Mouse (Mus musculus) embryonic facial prominence, embryonic 15.5 days (tissue): ENCODE measurements around the gene Ak2. TPM values are rescaled to one million over a fixed set of nuclear protein-coding genes. Genes with fewer than 3 reads are reported as not detected.
A peak's percentile ranks its signal among the peaks of the same experiment; 100 is the strongest.

Experiments used
- ATAC-seq: fragments of 200-750 bp; cut with Nextera tagmentation; 2 replicates; pipeline ENCODE4 v1.8.0; 2017; ENCODE audit warnings: low read depth, moderate TSS enrichment; ENCODE audit not compliant: insufficient number of reproducible peaks, low FRiP score, low TSS enrichment
- H3K27ac ChIP-seq: fragments of 300-500 bp; sonication (generic); replicated peaks from 2 replicates; pipeline ENCODE4 v1.5.1; 2015; ENCODE audit warnings: mild to moderate bottlenecking, inconsistent platforms
- H3K27me3 ChIP-seq: fragments of 300-500 bp; sonication (generic); 2 replicates; pipeline ENCODE4 v1.6.1; 2015; ENCODE audit warnings: inconsistent platforms
- H3K36me3 ChIP-seq: fragments of 300-500 bp; sonication (generic); 2 replicates; pipeline ENCODE4 v1.6.1; 2015; ENCODE audit warnings: mild to moderate bottlenecking, inconsistent platforms
- H3K4me1 ChIP-seq: fragments of 300-500 bp; sonication (generic); 2 replicates; pipeline ENCODE4 v1.6.1; 2015; ENCODE audit warnings: inconsistent platforms
- H3K4me2 ChIP-seq: fragments of 300-500 bp; sonication (generic); replicated peaks from 2 replicates; pipeline ENCODE4 v1.6.1; 2015; ENCODE audit warnings: mild to moderate bottlenecking, inconsistent platforms
- H3K4me3 ChIP-seq: fragments of 300-500 bp; sonication (generic); replicated peaks from 2 replicates; pipeline ENCODE4 v1.5.1; 2015; ENCODE audit warnings: mild to moderate bottlenecking, inconsistent platforms
- H3K9ac ChIP-seq: fragments of 300-500 bp; sonication (generic); 2 replicates; pipeline ENCODE4 v1.6.1; 2015; ENCODE audit warnings: inconsistent platforms
- H3K9me3 ChIP-seq: fragments of 300-500 bp; sonication (generic); replicated peaks from 2 replicates; pipeline ENCODE4 v1.6.1; 2016; ENCODE audit warnings: inconsistent platforms
- WGBS: fragments of 180-500 bp; shearing (Covaris S2); methylation state at CpG from one replicate; pipeline ENCODE4 v1.1.7; 2015; 5-methylcytosine and 5-hydroxymethylcytosine counted together
- polyA plus RNA-seq: library from polyadenylated mRNA; unstranded; fragments of >200 nt; fragmentation: Nextera tagmentation; extraction: Ambion mirVana; gene quantifications from 2 replicates; pipeline ENCODE4 v1.2.1, GENCODE M21; 2015

Ak2 gene
- polyA plus RNA-seq, 1 experiment from 2014 or later, result 196 TPM

DNA sequence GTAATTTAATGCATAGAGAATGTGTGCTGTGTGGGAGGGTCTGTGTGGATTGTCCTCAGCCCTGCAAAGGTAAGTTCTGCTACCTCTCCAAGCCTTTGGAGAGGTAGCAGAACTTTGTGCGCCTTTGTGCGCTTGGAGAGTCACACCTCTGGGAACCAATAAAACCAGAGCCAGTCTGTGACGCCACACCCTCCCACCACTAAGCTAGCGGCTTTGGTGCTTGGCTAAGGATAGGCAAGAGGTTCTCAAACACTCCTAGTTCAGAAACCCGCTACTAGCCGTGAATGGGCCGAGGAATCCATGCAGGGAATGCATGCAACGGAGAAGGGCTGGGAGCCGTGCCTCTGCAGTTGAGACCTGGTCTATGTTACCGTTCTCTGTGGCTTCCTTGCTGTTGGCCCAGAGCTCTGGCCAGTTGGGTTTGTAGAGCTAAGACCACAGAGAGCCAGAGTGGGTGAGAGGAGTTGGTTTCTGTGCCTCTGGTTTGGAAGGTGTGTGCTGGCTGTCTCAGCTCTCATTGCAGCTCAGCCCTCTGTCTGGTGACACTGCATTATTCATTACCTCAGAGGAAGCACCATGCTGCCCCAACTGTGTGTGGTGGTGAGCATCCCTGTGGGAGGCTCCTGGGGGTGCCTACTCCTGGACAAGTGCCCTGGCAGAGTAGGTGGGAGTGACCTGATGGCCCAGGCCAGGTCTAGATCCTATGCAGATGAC, 21.6 kb downstream of the Ak2 start:
- ATAC-seq, result no peak
- Histone ChIP-seq H3K27ac (no peak overlapping the region), H3K27me3 (no peaks in the 10 kb centered on the region), H3K4me1 (peaks cover 22% of the 10 kb centered on the region), H3K4me3 (no peak overlapping the region), H3K9ac (no peak overlapping the region), H3K9me3 (no peaks in the 10 kb centered on the region), H3K36me3 (peaks cover 25% of the 10 kb centered on the region), H3K4me2 (no peak overlapping the region)
- WGBS, result 60% methylated on average over 10 of the region's 10 CpGs

DNA sequence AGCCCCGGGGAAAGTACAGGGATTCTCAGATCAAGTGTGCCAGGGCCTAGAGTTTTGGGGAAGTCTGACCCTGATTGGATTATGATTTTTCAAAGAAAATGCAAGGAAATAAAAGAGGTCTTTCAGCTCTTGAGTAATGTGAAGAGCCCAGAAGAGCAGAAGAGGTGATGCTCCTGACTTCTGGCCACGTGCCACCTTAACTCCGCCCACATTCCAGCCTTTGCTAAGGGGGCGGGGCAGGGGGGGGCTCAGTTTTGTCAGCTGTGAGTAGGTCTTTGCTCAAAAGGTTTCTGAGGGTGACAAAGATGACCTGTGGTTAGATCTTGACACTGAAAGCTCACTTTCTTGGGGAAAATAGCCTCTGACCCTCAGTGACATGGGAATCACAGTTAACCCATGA, 24.6 kb downstream of the Ak2 start:
- no peak for ATAC-seq
- Histone ChIP-seq H3K4me3 (no peak overlapping the region), H3K36me3 (0 out of 2 replicates have a peak, but pooled peaks cover under 1% of the 10 kb centered on the region), H3K4me2 (0 out of 2 replicates have a peak overlapping the region, but pooled peaks have one; percentile 22), H3K9me3 (no peaks in the 10 kb centered on the region), H3K27ac (peak overlapping the region; percentile 65), H3K27me3 (no peaks in the 10 kb centered on the region), H3K9ac (no peak overlapping the region; the same call in 1 of the 2 replicates), H3K4me1 (peaks cover 31% of the 10 kb centered on the region)
- WGBS, result 22% methylated on average over 4 of the region's 4 CpGs

DNA sequence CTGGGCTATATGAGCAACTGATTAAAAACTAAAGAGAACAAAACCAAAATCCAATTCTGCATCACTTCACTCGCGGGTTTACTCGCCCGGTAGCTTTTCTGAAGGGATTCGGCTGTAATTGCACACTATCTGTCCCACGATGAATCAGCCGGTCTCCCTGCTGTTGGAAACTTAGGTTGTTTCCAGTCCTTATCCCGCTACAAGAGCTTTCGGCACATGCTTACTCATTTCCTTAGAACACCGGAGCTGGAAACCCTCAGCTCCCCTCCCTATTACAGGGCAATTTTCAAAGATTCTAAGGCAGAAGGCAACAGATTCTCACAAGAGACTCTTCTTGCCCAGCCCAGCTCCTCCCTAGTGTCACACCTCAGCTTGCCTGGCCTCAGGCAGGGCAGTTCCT, 25.4 kb downstream of the Ak2 start:
- H3K36me3 ChIP-seq, result no peaks in the 10 kb centered on the region
- ATAC-seq, result no peak
- H3K27me3 ChIP-seq, result no peaks in the 10 kb centered on the region
- H3K4me2 ChIP-seq, result no peak overlapping the region
- H3K27ac ChIP-seq, result no peak overlapping the region
- H3K9me3 ChIP-seq, result no peaks in the 10 kb centered on the region
- 73% methylated on average over 10 of the region's 10 CpGs for WGBS
- no peak overlapping the region for H3K4me3 ChIP-seq
- H3K4me1 ChIP-seq, result peaks cover 31% of the 10 kb centered on the region
- H3K9ac ChIP-seq, result no peak overlapping the region

DNA sequence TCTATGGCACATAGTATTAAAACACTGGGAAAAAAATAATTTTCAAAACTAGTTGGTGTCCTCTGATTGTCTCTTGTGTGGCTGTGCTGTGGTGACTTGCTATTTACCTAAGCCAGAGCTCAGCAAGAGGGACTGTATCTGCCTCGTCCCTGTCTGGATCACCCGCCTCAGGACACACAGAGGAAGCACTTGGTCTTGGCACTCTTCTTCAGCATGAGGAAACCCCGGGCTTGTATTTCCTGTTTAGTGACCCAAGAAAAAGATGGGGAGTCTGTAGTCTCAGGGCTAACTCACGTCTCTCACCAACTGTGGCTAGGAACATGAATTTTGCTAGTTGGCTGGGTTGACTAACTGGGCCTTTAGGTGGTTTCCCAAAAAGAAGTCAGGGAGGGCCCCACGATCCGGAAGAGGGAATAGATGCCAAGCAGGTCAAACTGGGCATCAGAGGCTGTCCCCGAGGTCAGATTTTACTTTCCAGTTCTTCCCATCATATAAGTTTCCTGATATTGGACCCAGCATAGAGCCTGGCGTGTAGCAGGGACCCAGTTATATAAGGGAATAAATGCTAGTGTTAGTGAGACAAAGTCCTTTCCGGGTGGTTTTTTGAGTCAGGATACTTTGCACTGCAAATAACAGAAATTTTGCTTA, 27.2 kb downstream of the Ak2 start:
- no peak overlapping the region for H3K4me3 ChIP-seq
- no peak overlapping the region for H3K4me2 ChIP-seq
- H3K4me1 ChIP-seq, result peaks cover 24% of the 10 kb centered on the region
- H3K36me3 ChIP-seq, result no peaks in the 10 kb centered on the region
- ATAC-seq, result no peak
- no peak overlapping the region for H3K27ac ChIP-seq
- no peaks in the 10 kb centered on the region for H3K27me3 ChIP-seq
- 82% methylated on average over 9 of the region's 9 CpGs for WGBS
- no peak overlapping the region for H3K9ac ChIP-seq
- no peaks in the 10 kb centered on the region for H3K9me3 ChIP-seq

DNA sequence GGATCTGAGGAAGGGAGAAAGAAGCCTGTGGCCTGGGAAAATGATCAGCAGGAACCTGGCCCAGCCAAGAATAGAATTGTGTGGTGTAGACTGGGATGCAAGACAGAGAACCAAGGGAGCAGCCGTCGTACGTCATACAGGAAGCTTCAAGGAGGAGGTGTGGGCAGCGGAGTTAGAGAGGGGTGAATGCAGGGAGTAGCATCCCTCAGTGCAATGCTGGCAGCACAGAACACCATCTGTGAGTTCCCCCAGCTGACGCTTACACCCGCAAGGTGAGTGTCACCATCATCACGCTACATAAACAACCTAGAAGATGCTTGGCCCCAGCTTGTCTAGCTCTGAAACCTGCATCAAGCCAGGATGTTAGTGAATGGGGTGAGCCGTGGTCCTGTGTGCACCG, 28.0 kb downstream of the Ak2 start:
- Histone ChIP-seq H3K9ac (no peak overlapping the region), H3K9me3 (no peaks in the 10 kb centered on the region), H3K27ac (no peak overlapping the region), H3K27me3 (no peaks in the 10 kb centered on the region), H3K36me3 (no peaks in the 10 kb centered on the region), H3K4me2 (no peak overlapping the region), H3K4me3 (no peak overlapping the region), H3K4me1 (peaks cover 25% of the 10 kb centered on the region)
- WGBS, result 77% methylated on average over 9 of the region's 9 CpGs
- ATAC-seq, result no peak

DNA sequence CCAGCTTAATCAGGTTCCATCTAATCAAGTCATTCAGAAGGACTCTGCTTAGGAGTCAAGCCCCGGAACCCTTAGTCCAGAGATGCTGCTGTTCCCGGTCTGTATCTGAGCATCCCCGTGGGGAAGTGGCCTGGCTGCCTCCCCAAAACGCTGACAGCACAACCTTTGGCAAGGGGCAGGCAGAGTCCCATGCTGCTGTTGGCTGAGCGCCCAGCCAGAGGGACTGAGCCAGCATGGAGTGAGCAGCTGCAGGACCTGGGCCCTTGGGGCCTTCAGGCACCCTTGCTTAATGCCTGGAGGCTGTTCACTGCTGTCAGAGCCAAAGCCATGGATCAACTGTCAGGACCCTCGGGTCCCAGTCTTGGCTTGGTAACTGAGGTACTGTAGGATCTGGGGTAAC, 28.7 kb downstream of the Ak2 start:
- peaks cover 27% of the 10 kb centered on the region for H3K4me1 ChIP-seq
- 0 out of 2 replicates have a peak, but pooled peaks have one; percentile 49 for ATAC-seq
- no peak overlapping the region for H3K4me2 ChIP-seq
- H3K27ac ChIP-seq, result no peak overlapping the region
- H3K27me3 ChIP-seq, result no peaks in the 10 kb centered on the region
- H3K4me3 ChIP-seq, result no peak overlapping the region
- H3K9me3 ChIP-seq, result no peaks in the 10 kb centered on the region
- H3K9ac ChIP-seq, result no peak overlapping the region
- WGBS, result 59% methylated on average over 6 of the region's 6 CpGs
- no peaks in the 10 kb centered on the region for H3K36me3 ChIP-seq

DNA sequence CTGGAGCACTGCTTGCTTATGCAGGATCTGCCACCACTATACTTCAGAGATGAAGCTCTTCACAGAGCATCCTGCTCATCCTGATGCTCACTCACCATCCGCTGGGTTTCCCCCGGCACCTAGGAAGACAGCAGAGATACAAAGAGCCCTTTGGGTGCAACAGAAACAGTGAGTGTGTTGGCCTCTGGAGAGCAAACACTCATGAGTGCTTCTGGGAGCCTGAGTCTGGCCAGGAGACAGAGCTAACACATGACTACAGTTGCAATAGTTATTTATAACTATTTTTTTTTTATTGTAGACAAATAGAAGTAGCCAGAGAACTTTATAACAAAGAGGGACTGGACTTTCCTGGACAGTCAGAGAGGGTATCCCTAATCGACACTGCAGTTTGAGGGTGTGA, 29.7 kb downstream of the Ak2 start:
- Histone ChIP-seq H3K27ac (no peak overlapping the region), H3K4me3 (no peak overlapping the region), H3K4me1 (peaks cover 19% of the 10 kb centered on the region), H3K27me3 (no peaks in the 10 kb centered on the region), H3K9me3 (no peaks in the 10 kb centered on the region), H3K36me3 (no peaks in the 10 kb centered on the region), H3K9ac (no peak overlapping the region), H3K4me2 (no peak overlapping the region)
- no peak for ATAC-seq
- WGBS, result 87% methylated on average over 3 of the region's 3 CpGs

DNA sequence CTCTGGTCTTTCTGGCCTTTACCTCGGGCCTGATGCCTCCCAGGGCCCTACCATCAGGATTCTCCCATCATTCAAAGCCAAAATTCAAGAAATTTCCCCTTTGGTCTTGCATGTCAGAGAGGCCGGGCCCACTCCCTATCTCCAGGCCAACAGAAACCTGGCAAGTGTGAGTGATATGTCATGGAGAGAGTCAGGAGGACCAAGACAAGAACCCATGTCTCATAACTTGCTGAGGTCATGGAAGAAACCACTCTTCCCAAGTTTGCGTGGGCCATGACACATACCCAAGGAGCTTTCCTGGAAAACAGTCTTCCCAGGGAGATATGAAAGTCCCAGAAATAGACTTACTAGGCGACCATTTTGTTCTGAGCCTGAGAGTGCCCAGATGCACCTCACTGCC, 30.1 kb downstream of the Ak2 start:
- ATAC-seq, result no peak

DNA sequence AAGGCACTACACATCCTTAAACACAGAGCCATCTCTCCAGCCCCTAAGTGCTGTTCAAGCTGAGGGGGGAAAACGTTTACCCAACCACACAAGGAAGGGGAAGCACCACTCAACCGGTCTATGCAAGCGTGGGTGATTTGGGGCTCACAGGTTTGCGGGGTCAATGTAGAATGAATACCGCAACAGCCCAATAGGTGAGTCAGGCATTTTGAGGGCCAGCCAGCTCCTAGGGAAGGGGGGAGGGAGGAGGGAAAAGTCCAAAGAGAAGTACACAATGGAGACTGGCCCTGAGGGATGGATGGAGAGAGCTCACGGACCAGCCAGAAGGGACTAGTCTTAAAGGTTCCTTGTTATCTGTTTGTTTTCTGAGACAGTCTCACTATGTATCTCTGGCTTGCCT, 32.1 kb downstream of the Ak2 start:
- ATAC-seq, result no peak
- Histone ChIP-seq H3K27me3 (no peaks in the 10 kb centered on the region), H3K36me3 (no peaks in the 10 kb centered on the region), H3K4me2 (no peak overlapping the region), H3K9me3 (no peaks in the 10 kb centered on the region), H3K4me3 (no peak overlapping the region), H3K27ac (no peak overlapping the region), H3K4me1 (peaks cover 11% of the 10 kb centered on the region; the same call in 1 of the 2 replicates), H3K9ac (no peak overlapping the region)
- 73% methylated on average over 6 of the region's 6 CpGs for WGBS

More for the DNA sequence above, 30.1 kb downstream of the Ak2 start:
- 77% methylated on average over 4 of the region's 4 CpGs for WGBS
- no peaks in the 10 kb centered on the region for H3K36me3 ChIP-seq
- no peak overlapping the region for H3K4me2 ChIP-seq
- H3K4me1 ChIP-seq, result peaks cover 17% of the 10 kb centered on the region
- H3K9ac ChIP-seq, result no peak overlapping the region
- no peaks in the 10 kb centered on the region for H3K9me3 ChIP-seq
- no peak overlapping the region for H3K27ac ChIP-seq
- H3K27me3 ChIP-seq, result no peaks in the 10 kb centered on the region
- no peak overlapping the region for H3K4me3 ChIP-seq

DNA sequence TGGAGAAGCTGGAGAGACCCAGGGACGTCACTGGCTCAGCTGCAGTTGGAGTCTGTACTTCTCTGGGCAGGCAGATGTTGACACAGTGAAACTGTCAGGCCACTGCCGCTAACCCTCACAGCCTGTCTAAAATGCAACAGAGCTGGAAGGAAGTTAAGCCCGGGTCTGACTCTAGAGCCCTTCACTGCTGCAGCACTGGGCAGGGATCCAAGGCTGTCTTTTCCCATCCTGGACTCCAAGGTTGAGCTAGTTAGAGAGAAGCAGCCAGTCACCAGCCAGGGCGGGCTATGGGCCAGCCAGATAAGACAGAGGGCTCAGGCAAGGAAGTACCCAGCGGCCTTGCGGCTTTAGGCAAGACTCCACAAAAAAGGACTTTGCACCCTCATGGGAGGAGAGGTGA, 33.0 kb downstream of the Ak2 start:
- no peak for ATAC-seq
- Histone ChIP-seq H3K27me3 (no peaks in the 10 kb centered on the region), H3K4me1 (peaks cover 11% of the 10 kb centered on the region; the same call in 1 of the 2 replicates), H3K27ac (no peak overlapping the region), H3K4me2 (no peak overlapping the region), H3K9ac (no peak overlapping the region), H3K9me3 (no peaks in the 10 kb centered on the region), H3K36me3 (no peaks in the 10 kb centered on the region), H3K4me3 (no peak overlapping the region)
- WGBS, result 58% methylated on average over 6 of the region's 6 CpGs

DNA sequence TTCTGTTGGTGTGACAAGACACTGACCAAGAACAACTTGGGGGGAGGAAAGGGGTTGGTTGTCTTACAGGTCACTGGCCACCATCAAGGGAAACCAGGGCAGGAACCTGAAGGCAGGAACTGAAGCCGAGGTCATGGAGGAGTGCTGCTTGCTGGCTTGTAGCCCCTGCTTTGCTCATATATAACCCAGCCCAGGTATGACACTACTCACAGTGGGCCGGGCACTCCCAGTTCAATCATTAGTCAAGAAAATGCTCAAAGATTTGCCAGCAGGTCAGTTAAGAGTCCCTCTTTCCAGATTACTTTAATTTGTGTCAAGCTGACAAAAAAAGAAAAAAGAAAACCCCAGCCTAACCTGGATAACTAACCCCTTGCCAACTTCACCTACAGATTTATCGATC, 33.9 kb downstream of the Ak2 start:
- no peak overlapping the region for H3K27ac ChIP-seq
- 96% methylated on average over 3 of the region's 3 CpGs for WGBS

More for the DNA sequence above, 33.9 kb downstream of the Ak2 start:
- Histone ChIP-seq H3K4me1 (0 out of 2 replicates have a peak, but pooled peaks cover 3% of the 10 kb centered on the region), H3K36me3 (no peaks in the 10 kb centered on the region), H3K9me3 (no peaks in the 10 kb centered on the region), H3K9ac (no peak overlapping the region), H3K4me3 (no peak overlapping the region), H3K4me2 (no peak overlapping the region), H3K27me3 (no peaks in the 10 kb centered on the region)
- ATAC-seq, result no peak
